Mouse (Mus musculus): ENCODE results near the gene Oxsr1. TPM values are rescaled to one million over a fixed set of nuclear protein-coding genes. Genes with fewer than 3 reads are reported as not detected.
"Not testable (repeated sequence)": the region's sequence is repeated elsewhere in the genome, so short reads cannot be mapped to it uniquely, and the experiment has no call there.

Oxsr1 gene
- polyA plus RNA-seq, 1 experiment = 0.87 TPM

GRCm38 (mm10) chr9:119268120-119268519, 54.1 kb downstream of the Oxsr1 start:
- Histone ChIP-seq H3K9me3 (ENCODE audit: control insufficient read depth, low read length) (no peaks in the 10 kb centered on the region), H3K4me1 (ENCODE audit: control insufficient read depth) (no peaks in the 10 kb centered on the region; the same call in 1 of the 2 replicates), H3K4me3 (replicated peaks) (no peak overlapping the region), H3K36me3 (ENCODE audit: control insufficient read depth) (peaks cover 76% of the 10 kb centered on the region), H3K27me3 (ENCODE audit: control insufficient read depth) (no peaks in the 10 kb centered on the region)
- TF ChIP-seq GATA1 (IDR thresholded peaks at IDR 0.05; ENCODE audit: low read length) = no peak
- TF ChIP-seq TAL1 (IDR thresholded peaks at IDR 0.05; ENCODE audit: low read length) = no peak

GRCm38 (mm10) chr9:119266121-119266395, 56.2 kb downstream of the Oxsr1 start:
- H3K4me3 ChIP-seq (replicated peaks); H3K9me3 ChIP-seq (ENCODE audit: control insufficient read depth, low read length); H3K27me3 ChIP-seq (ENCODE audit: control insufficient read depth); H3K4me1 ChIP-seq (ENCODE audit: control insufficient read depth): not testable (repeated sequence)
- peaks cover 80% of the 10 kb centered on the region for H3K36me3 ChIP-seq (ENCODE audit: control insufficient read depth)

- H3K4me1 ChIP-seq (ENCODE audit: control insufficient read depth); H3K9me3 ChIP-seq (ENCODE audit: control insufficient read depth, low read length); H3K27me3 ChIP-seq (ENCODE audit: control insufficient read depth); H3K4me3 ChIP-seq (replicated peaks): not testable (repeated sequence)
- peaks cover 80% of the 10 kb centered on the region for H3K36me3 ChIP-seq (ENCODE audit: control insufficient read depth)
These were observed 56.7 kb downstream of the Oxsr1 start for GRCm38 (mm10) chr9:119265373-119266120.

- H3K4me1 ChIP-seq (ENCODE audit: control insufficient read depth) = no peaks in the 10 kb centered on the region
- H3K27me3 ChIP-seq (ENCODE audit: control insufficient read depth) = no peaks in the 10 kb centered on the region
- TF ChIP-seq GATA1 (IDR thresholded peaks at IDR 0.05; ENCODE audit: low read length) (no peak), TAL1 (IDR thresholded peaks at IDR 0.05; ENCODE audit: low read length) (no peak)
- H3K9me3 ChIP-seq (ENCODE audit: control insufficient read depth, low read length) = no peaks in the 10 kb centered on the region
- H3K4me3 ChIP-seq (replicated peaks) = no peak overlapping the region
- peaks cover 82% of the 10 kb centered on the region for H3K36me3 ChIP-seq (ENCODE audit: control insufficient read depth)
These were observed 59.2 kb downstream of the Oxsr1 start for GRCm38 (mm10) chr9:119263067-119263466.

GRCm38 (mm10) chr9:119260825-119261224, 61.4 kb downstream of the Oxsr1 start:
- no peaks in the 10 kb centered on the region for H3K4me1 ChIP-seq (ENCODE audit: control insufficient read depth)
- peaks cover 83% of the 10 kb centered on the region for H3K36me3 ChIP-seq (ENCODE audit: control insufficient read depth)
- no peaks in the 10 kb centered on the region for H3K9me3 ChIP-seq (ENCODE audit: control insufficient read depth, low read length)
- H3K27me3 ChIP-seq (ENCODE audit: control insufficient read depth) = no peaks in the 10 kb centered on the region
- H3K4me3 ChIP-seq (replicated peaks) = no peak overlapping the region
- TF ChIP-seq TAL1 (IDR thresholded peaks at IDR 0.05; ENCODE audit: low read length) = no peak

GRCm38 (mm10) chr9:119258785-119259184, 63.4 kb downstream of the Oxsr1 start:
- Histone ChIP-seq H3K4me1 (ENCODE audit: control insufficient read depth) (no peaks in the 10 kb centered on the region), H3K36me3 (ENCODE audit: control insufficient read depth) (peaks cover 87% of the 10 kb centered on the region), H3K27me3 (ENCODE audit: control insufficient read depth) (no peaks in the 10 kb centered on the region), H3K9me3 (ENCODE audit: control insufficient read depth, low read length) (no peaks in the 10 kb centered on the region), H3K4me3 (replicated peaks) (no peak overlapping the region)
- TF ChIP-seq TAL1 (IDR thresholded peaks at IDR 0.05; ENCODE audit: low read length) (no peak), GATA1 (IDR thresholded peaks at IDR 0.05; ENCODE audit: low read length) (no peak)

GRCm38 (mm10) chr9:119258128-119258527, 64.1 kb downstream of the Oxsr1 start:
- H3K4me1 ChIP-seq (ENCODE audit: control insufficient read depth) = no peaks in the 10 kb centered on the region
- peaks cover 82% of the 10 kb centered on the region for H3K36me3 ChIP-seq (ENCODE audit: control insufficient read depth)
- H3K4me3 ChIP-seq (replicated peaks) = no peak overlapping the region
- no peaks in the 10 kb centered on the region for H3K9me3 ChIP-seq (ENCODE audit: control insufficient read depth, low read length)
- no peak for TF ChIP-seq TAL1 (IDR thresholded peaks at IDR 0.05; ENCODE audit: low read length)
- TF ChIP-seq GATA1 (IDR thresholded peaks at IDR 0.05; ENCODE audit: low read length) = no peak
- no peaks in the 10 kb centered on the region for H3K27me3 ChIP-seq (ENCODE audit: control insufficient read depth)

GRCm38 (mm10) chr9:119256161-119256560, 66.1 kb downstream of the Oxsr1 start:
- Histone ChIP-seq H3K4me1 (ENCODE audit: control insufficient read depth) (no peaks in the 10 kb centered on the region), H3K27me3 (ENCODE audit: control insufficient read depth) (no peaks in the 10 kb centered on the region), H3K9me3 (ENCODE audit: control insufficient read depth, low read length) (no peaks in the 10 kb centered on the region), H3K36me3 (ENCODE audit: control insufficient read depth) (peaks cover 81% of the 10 kb centered on the region), H3K4me3 (replicated peaks) (no peak overlapping the region)
- TF ChIP-seq TAL1 (IDR thresholded peaks at IDR 0.05; ENCODE audit: low read length) (no peak), GATA1 (IDR thresholded peaks at IDR 0.05; ENCODE audit: low read length) (no peak)

GRCm38 (mm10) chr9:119255096-119255495, 67.1 kb downstream of the Oxsr1 start:
- no peaks in the 10 kb centered on the region for H3K27me3 ChIP-seq (ENCODE audit: control insufficient read depth)
- no peak overlapping the region for H3K4me3 ChIP-seq (replicated peaks)
- TF ChIP-seq GATA1 (IDR thresholded peaks at IDR 0.05; ENCODE audit: low read length) = no peak
- no peak for TF ChIP-seq TAL1 (IDR thresholded peaks at IDR 0.05; ENCODE audit: low read length)
- H3K4me1 ChIP-seq (ENCODE audit: control insufficient read depth) = no peaks in the 10 kb centered on the region
- peaks cover 86% of the 10 kb centered on the region for H3K36me3 ChIP-seq (ENCODE audit: control insufficient read depth)
- no peaks in the 10 kb centered on the region for H3K9me3 ChIP-seq (ENCODE audit: control insufficient read depth, low read length)

GRCm38 (mm10) chr9:119254187-119254586, 68.0 kb downstream of the Oxsr1 start:
- no peaks in the 10 kb centered on the region for H3K27me3 ChIP-seq (ENCODE audit: control insufficient read depth)
- TF ChIP-seq GATA1 (IDR thresholded peaks at IDR 0.05; ENCODE audit: low read length) (no peak), TAL1 (IDR thresholded peaks at IDR 0.05; ENCODE audit: low read length) (no peak)
- no peak overlapping the region for H3K4me3 ChIP-seq (replicated peaks)
- no peaks in the 10 kb centered on the region for H3K4me1 ChIP-seq (ENCODE audit: control insufficient read depth)
- H3K9me3 ChIP-seq (ENCODE audit: control insufficient read depth, low read length) = no peaks in the 10 kb centered on the region
- H3K36me3 ChIP-seq (ENCODE audit: control insufficient read depth) = peaks cover 86% of the 10 kb centered on the region
